ENCODE assay signal across 22 mouse cellular contexts in the genomic region with DNA sequence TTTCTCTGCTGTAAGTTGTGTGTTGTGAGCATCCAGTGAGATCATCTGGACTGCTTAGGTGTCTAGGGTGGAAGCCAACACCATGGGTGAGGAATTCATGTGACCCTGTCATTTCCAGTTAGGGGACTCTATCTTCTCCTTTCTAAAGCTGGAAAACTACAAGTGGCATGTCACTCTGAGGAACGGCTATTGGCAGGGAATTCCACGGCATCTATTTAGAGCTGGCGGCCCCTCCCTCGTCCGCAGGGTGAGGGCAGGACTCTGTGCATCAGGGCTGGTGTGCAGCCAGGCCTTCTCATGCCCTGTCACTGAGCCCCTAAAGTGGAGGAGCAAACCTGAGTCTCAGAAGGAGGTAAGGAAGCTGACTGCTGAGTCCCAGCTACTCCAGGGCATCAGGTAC. TPM values are rescaled to one million over a fixed set of nuclear protein-coding genes. Genes with fewer than 3 reads are reported as not detected.
DNase-seq lines count a peak whose midpoint lies in the region; ATAC-seq and TF ChIP-seq lines count a peak whose summit lies in the region.
"Had no signal": no experiment of that assay in that cellular context is flagged by ENCODE, and none has a peak within 500 bp of the region (broad histone marks: within the 10 kb centered on the region; RNA-seq: fewer than 3 reads in every experiment).

No protein-coding gene starts in this region.

- H3K9me3 ChIP-seq in heart, embryonic 13.5 days = no peaks in the 10 kb centered on the region
- H3K9me3 ChIP-seq in forebrain, embryonic 16.5 days (ENCODE audit: control insufficient read depth, low read length) = no peaks in the 10 kb centered on the region
- H3K9me3 ChIP-seq in neural tube, embryonic 15.5 days (replicated peaks) = no peaks in the 10 kb centered on the region
- H3K9me3 ChIP-seq: embryonic facial prominence, embryonic 10.5 days; hindbrain, embryonic 15.5 days; limb, embryonic 12.5 days; midbrain, embryonic 10.5 days had no signal

- peak; percentile 96 for DNase-seq in heart, adult 11 months
- DNase-seq in heart, adult 2 months = peak; percentile 43 to 66
- peak; percentile 40 to 45 for DNase-seq in heart, postnatal 14 days
- DNase-seq in layer of hippocampus, adult 9-10 months (ENCODE audit: low spot score) = no peak
- DNase-seq: adrenal gland, postnatal 14 days; cerebellum, adult 9-10 months; kidney, adult 2 months; liver, postnatal 0 days; right cerebral cortex, adult 18-20 months; thymus, adult 2 months; thymus, postnatal 4 days had no signal

- ATAC-seq in heart, embryonic 13.5 days (ENCODE audit: extremely low read depth, insufficient number of reproducible peaks, low FRiP score, low TSS enrichment) = no peak
- no peak for ATAC-seq in forebrain, embryonic 16.5 days
- no peak for ATAC-seq in neural tube, embryonic 15.5 days (ENCODE audit: low FRiP score)
- ATAC-seq: activated CD4-positive, CD25-positive, alpha-beta regulatory T cell, adult 4 months; liver, postnatal 0 days; lung, postnatal 0 days had no signal

- peaks cover 5% of the 10 kb centered on the region for H3K4me1 ChIP-seq in heart, adult 2 months (ENCODE audit: control insufficient read depth, insufficient read depth, low read length)
- H3K4me1 ChIP-seq in heart, embryonic 13.5 days = peaks cover 30% of the 10 kb centered on the region
- no peaks in the 10 kb centered on the region for H3K4me1 ChIP-seq in forebrain, embryonic 16.5 days (replicated peaks; ENCODE audit: control insufficient read depth, insufficient read depth, low read length)
- no peaks in the 10 kb centered on the region for H3K4me1 ChIP-seq in neural tube, embryonic 15.5 days
- H3K4me1 ChIP-seq: embryonic facial prominence, embryonic 10.5 days; hindbrain, embryonic 15.5 days; limb, embryonic 12.5 days had no signal

- H3K27me3 ChIP-seq in heart, adult 2 months (ENCODE audit: control insufficient read depth, insufficient read depth, low read length) = no peaks in the 10 kb centered on the region
- H3K27me3 ChIP-seq in heart, embryonic 13.5 days (replicated peaks) = no peaks in the 10 kb centered on the region
- no peaks in the 10 kb centered on the region for H3K27me3 ChIP-seq in forebrain, embryonic 16.5 days (replicated peaks; ENCODE audit: control insufficient read depth, insufficient read depth, low read length)
- H3K27me3 ChIP-seq in neural tube, embryonic 15.5 days (replicated peaks) = no peaks in the 10 kb centered on the region
- H3K27me3 ChIP-seq: hindbrain, embryonic 15.5 days; limb, embryonic 12.5 days had no signal

- TF ChIP-seq EP300 in heart, adult 2 months (IDR thresholded peaks at IDR 0.05; ENCODE audit: insufficient read depth, low read depth, low read length) = 0 out of 2 replicates have a peak, but pooled peaks have one; percentile 18

- intact Hi-C loops in heart, adult 2 months (cut with DNase I) = no loop called here
- intact Hi-C loops in heart, postnatal 14 days (cut with DNase I) = no loop called here

- TF ChIP-seq CTCF in heart, adult 2 months (IDR thresholded peaks at IDR 0.05) = no peak

- H3K4me2 ChIP-seq in heart, embryonic 13.5 days = 0 out of 2 replicates have a peak overlapping the region, but pooled peaks have one; percentile 7
- H3K4me2 ChIP-seq in forebrain, embryonic 16.5 days (ENCODE audit: low read length) = no peak overlapping the region
- H3K4me2 ChIP-seq in neural tube, embryonic 15.5 days = no peak overlapping the region
- H3K4me2 ChIP-seq: hindbrain, embryonic 15.5 days; limb, embryonic 12.5 days; liver, embryonic 11.5 days had no signal

- H3K4me3 ChIP-seq in heart, adult 2 months = no peak overlapping the region
- no peak overlapping the region for H3K4me3 ChIP-seq in heart, embryonic 13.5 days
- H3K4me3 ChIP-seq in forebrain, embryonic 16.5 days (replicated peaks; ENCODE audit: low read length) = no peak overlapping the region
- H3K4me3 ChIP-seq in neural tube, embryonic 15.5 days (replicated peaks) = no peak overlapping the region
- H3K4me3 ChIP-seq: embryonic facial prominence, embryonic 10.5 days; hindbrain, embryonic 15.5 days; limb, embryonic 12.5 days; midbrain, embryonic 10.5 days had no signal

- WGBS in heart, adult 2 months = 38% methylated on average over 5 of the region's 5 CpGs
- 40% methylated on average over 5 of the region's 5 CpGs for WGBS in heart, embryonic 13.5 days
- 67% methylated on average over 5 of the region's 5 CpGs for WGBS in forebrain, embryonic 16.5 days
- 61% methylated on average over 5 of the region's 5 CpGs for WGBS in neural tube, embryonic 15.5 days

- no peaks in the 10 kb centered on the region for H3K79me2 ChIP-seq in heart, adult 2 months (replicated peaks; ENCODE audit: control insufficient read depth, insufficient read depth, low read length)

- H3K36me3 ChIP-seq in heart, adult 2 months (ENCODE audit: control insufficient read depth, insufficient read depth, low read length) = no peaks in the 10 kb centered on the region
- H3K36me3 ChIP-seq in heart, embryonic 13.5 days = no peaks in the 10 kb centered on the region
- H3K36me3 ChIP-seq in forebrain, embryonic 16.5 days (ENCODE audit: control insufficient read depth, insufficient read depth) = no peaks in the 10 kb centered on the region
- H3K36me3 ChIP-seq in neural tube, embryonic 15.5 days = no peaks in the 10 kb centered on the region
- H3K36me3 ChIP-seq: embryonic facial prominence, embryonic 10.5 days; hindbrain, embryonic 15.5 days; limb, embryonic 12.5 days; midbrain, embryonic 10.5 days had no signal

- no peak overlapping the region for H3K9ac ChIP-seq in heart, adult 2 months (ENCODE audit: low read depth, low read length)
- H3K9ac ChIP-seq in heart, embryonic 13.5 days = 0 out of 2 replicates have a peak overlapping the region, but pooled peaks have one; percentile 26
- H3K9ac ChIP-seq in forebrain, embryonic 16.5 days (replicated peaks; ENCODE audit: low read depth, low read length) = no peak overlapping the region
- no peak overlapping the region for H3K9ac ChIP-seq in neural tube, embryonic 15.5 days (replicated peaks)
- H3K9ac ChIP-seq: hindbrain, embryonic 15.5 days; limb, embryonic 12.5 days; liver, postnatal 0 days had no signal

- peak overlapping the region; percentile 61 for H3K27ac ChIP-seq in heart, adult 2 months
- peak overlapping the region; percentile 78 for H3K27ac ChIP-seq in heart, embryonic 13.5 days (replicated peaks)
- H3K27ac ChIP-seq in forebrain, embryonic 16.5 days (ENCODE audit: low read length) = no peak overlapping the region
- H3K27ac ChIP-seq in neural tube, embryonic 15.5 days (replicated peaks) = no peak overlapping the region
- H3K27ac ChIP-seq: embryonic facial prominence, embryonic 10.5 days; hindbrain, embryonic 15.5 days; kidney, postnatal 0 days; limb, embryonic 12.5 days; midbrain, embryonic 10.5 days had no signal

- TF ChIP-seq POLR2A in heart, adult 2 months (IDR thresholded peaks at IDR 0.05; ENCODE audit: insufficient read depth, low read depth, low read length) = no peak

RNA-seq across cellular contexts. Expression of gene Dusp5, which starts 35.0 kb away (rescaled TPM):
- 1 to 10 TPM; 4.7 to 6.9 TPM for total RNA-seq in heart, adult 2 months (2021)
- polyA plus RNA-seq in heart, adult 2 months (2012; rRNA removed) = 7.5 and 7.6 TPM in 2 replicates
- polyA plus RNA-seq in heart, embryonic 13.5 days (2015; fragmentation: Nextera tagmentation; extraction: Ambion mirVana) = 7.8 and 8.0 TPM in 2 replicates
- 10 to 100 TPM in 1 of 2 experiments, 1 to 10 TPM in 1; 9.9 to 10.0 TPM for total RNA-seq in heart, postnatal 14 days (2021)
- 2.4 and 3.9 TPM in 2 replicates for polyA plus RNA-seq in forebrain, embryonic 16.5 days (2015; fragmentation: Nextera tagmentation; extraction: Ambion mirVana)
- polyA plus RNA-seq in neural tube, embryonic 15.5 days (2015; fragmentation: Nextera tagmentation; extraction: Ambion mirVana) = 3.8 and 6.5 TPM in 2 replicates

Comparison
In these comparisons a context has a peak if more than half of its experiments do, and no peak if none do; other contexts are left out.
1. H3K27ac ChIP-seq: peak in heart, adult 2 months (single experiment) and heart, embryonic 13.5 days (single experiment); none in forebrain, embryonic 16.5 days (single experiment) and neural tube, embryonic 15.5 days (single experiment).